Mouse (Mus musculus) embryonic facial prominence, embryonic 11.5 days (tissue): ENCODE measurements around the gene Naa40. TPM values are rescaled to one million over a fixed set of nuclear protein-coding genes. Genes with fewer than 3 reads are reported as not detected.

Source experiments
- ATAC-seq: fragments of 200-750 bp; cut with Nextera tagmentation; replicated peaks from 2 replicates; pipeline ENCODE4 v1.8.0; 2017; ENCODE audit warnings: low read depth; ENCODE audit not compliant: insufficient number of reproducible peaks, low FRiP score, low TSS enrichment
- DNase-seq: peaks from one replicate; pipeline ENCODE4 v3.0.0-alpha.2; 2015; ENCODE audit warnings: low spot score
- H3K27ac ChIP-seq: fragments of 300-500 bp; sonication (generic); replicated peaks from 2 replicates; pipeline ENCODE4 v1.5.1; 2014; ENCODE audit warnings: mild to moderate bottlenecking, low read depth, low read length, control low read depth
- H3K27me3 ChIP-seq: fragments of 300-500 bp; sonication (generic); 2 replicates; pipeline ENCODE4 v1.6.1; 2014; ENCODE audit warnings: mild to moderate bottlenecking, low read length, moderate library complexity, mixed read lengths; ENCODE audit not compliant: control insufficient read depth, insufficient read depth
- H3K36me3 ChIP-seq: fragments of 300-500 bp; sonication (generic); replicated peaks from 2 replicates; pipeline ENCODE4 v1.6.1; 2014; ENCODE audit warnings: low read depth, mild to moderate bottlenecking, low read length, moderate library complexity, mixed read lengths; ENCODE audit not compliant: control insufficient read depth, insufficient read depth
- H3K4me1 ChIP-seq: fragments of 300-500 bp; sonication (generic); 2 replicates; pipeline ENCODE4 v1.6.1; 2014; ENCODE audit warnings: low read length, mixed read lengths; ENCODE audit not compliant: control insufficient read depth, insufficient read depth
- H3K4me2 ChIP-seq: fragments of 300-500 bp; sonication (generic); 2 replicates; pipeline ENCODE4 v1.6.1; 2014; ENCODE audit warnings: low read depth, mild to moderate bottlenecking, control low read depth, low read length, moderate library complexity
- H3K4me3 ChIP-seq: fragments of 300-500 bp; sonication (generic); 2 replicates; pipeline ENCODE4 v1.5.1; 2014; ENCODE audit warnings: low read depth, low read length, control low read depth
- H3K9ac ChIP-seq: fragments of 300-500 bp; sonication (generic); replicated peaks from 2 replicates; pipeline ENCODE4 v1.6.1; 2014; ENCODE audit warnings: mild to moderate bottlenecking, control low read depth, low read length
- H3K9me3 ChIP-seq: fragments of 300-500 bp; sonication (generic); replicated peaks from 2 replicates; pipeline ENCODE4 v1.6.1; 2016; ENCODE audit warnings: mild to moderate bottlenecking, low read length, inconsistent platforms, mixed read lengths; ENCODE audit not compliant: control insufficient read depth
- WGBS: fragments of 180-500 bp; shearing (Covaris S2); extraction: QIAGEN DNeasy Blood & Tissue Kit; methylation state at CpG from one replicate; pipeline ENCODE4 v1.1.7; 2014; 5-methylcytosine and 5-hydroxymethylcytosine counted together
- polyA plus RNA-seq: library from polyadenylated mRNA; unstranded; fragments of >200 nt; fragmentation: Nextera tagmentation; extraction: Ambion mirVana; gene quantifications from 2 replicates; pipeline ENCODE4 v1.2.1, GENCODE M21; 2014

The Naa40 gene
- polyA plus RNA-seq, 1 experiment from 2014 or later = 82.9 TPM

GRCm38 (mm10) chr19:7261964-7262363, 21.0 kb upstream of the Naa40 start:
- Histone ChIP-seq H3K4me1 (peaks cover 18% of the 10 kb centered on the region), H3K27me3 (no peaks in the 10 kb centered on the region), H3K9ac (no peak overlapping the region), H3K27ac (no peak overlapping the region), H3K36me3 (no peaks in the 10 kb centered on the region), H3K9me3 (no peaks in the 10 kb centered on the region), H3K4me3 (no peak overlapping the region), H3K4me2 (no peak overlapping the region)
- no peak for ATAC-seq
- 93% methylated on average over 3 of the region's 3 CpGs for WGBS
- no peak for DNase-seq

GRCm38 (mm10) chr19:7261476-7261875, 20.5 kb upstream of the Naa40 start:
- no peak overlapping the region for H3K9ac ChIP-seq
- no peak for ATAC-seq
- no peaks in the 10 kb centered on the region for H3K36me3 ChIP-seq
- H3K4me2 ChIP-seq = no peak overlapping the region
- DNase-seq = no peak
- no peak overlapping the region for H3K27ac ChIP-seq
- 88% methylated on average over 1 of the region's 1 CpGs for WGBS
- no peaks in the 10 kb centered on the region for H3K27me3 ChIP-seq
- peaks cover 14% of the 10 kb centered on the region for H3K4me1 ChIP-seq
- no peak overlapping the region for H3K4me3 ChIP-seq
- H3K9me3 ChIP-seq = no peaks in the 10 kb centered on the region

- Histone ChIP-seq H3K9me3 (no peaks in the 10 kb centered on the region), H3K4me3 (no peak overlapping the region), H3K27me3 (no peaks in the 10 kb centered on the region), H3K27ac (no peak overlapping the region), H3K36me3 (no peaks in the 10 kb centered on the region), H3K9ac (no peak overlapping the region), H3K4me2 (no peak overlapping the region), H3K4me1 (no peaks in the 10 kb centered on the region)
- WGBS = 80% methylated on average over 5 of the region's 5 CpGs
- no peak for DNase-seq
- ATAC-seq = no peak
These were observed 16.9 kb upstream of the Naa40 start for GRCm38 (mm10) chr19:7257881-7258280.

- H3K36me3 ChIP-seq = no peaks in the 10 kb centered on the region
- no peak overlapping the region for H3K9ac ChIP-seq
- 75% methylated on average over 3 of the region's 3 CpGs for WGBS
- DNase-seq (no peak), ATAC-seq (no peak)
- no peak overlapping the region for H3K27ac ChIP-seq
- no peaks in the 10 kb centered on the region for H3K27me3 ChIP-seq
- no peaks in the 10 kb centered on the region for H3K4me1 ChIP-seq
- no peak overlapping the region for H3K4me2 ChIP-seq
- no peaks in the 10 kb centered on the region for H3K9me3 ChIP-seq
- no peak overlapping the region for H3K4me3 ChIP-seq
These were observed 5.0 kb upstream of the Naa40 start for GRCm38 (mm10) chr19:7246021-7246420.

- peak overlapping the region; percentile 70; the same call in 1 of the 2 replicates for H3K27ac ChIP-seq
- ATAC-seq = 0 out of 2 replicates have a peak, but pooled peaks have one; percentile 2
- peak overlapping the region; percentile 75 for H3K4me3 ChIP-seq
- peak overlapping the region; percentile 90 for H3K4me2 ChIP-seq
- no peaks in the 10 kb centered on the region; the same call in 1 of the 2 replicates for H3K4me1 ChIP-seq
- peak overlapping the region; percentile 86 for H3K9ac ChIP-seq
- no peaks in the 10 kb centered on the region for H3K36me3 ChIP-seq
- DNase-seq = peak; percentile 6
- H3K27me3 ChIP-seq = no peaks in the 10 kb centered on the region
- H3K9me3 ChIP-seq = no peaks in the 10 kb centered on the region
- 5% methylated on average over 13 of the region's 13 CpGs for WGBS
These were observed 692 bp downstream of the Naa40 start for GRCm38 (mm10) chr19:7240291-7240690.

- Histone ChIP-seq H3K4me3 (no peak overlapping the region), H3K4me2 (peak overlapping the region; percentile 90; the same call in 1 of the 2 replicates), H3K9me3 (no peaks in the 10 kb centered on the region), H3K27ac (no peak overlapping the region), H3K27me3 (no peaks in the 10 kb centered on the region), H3K4me1 (no peaks in the 10 kb centered on the region; the same call in 1 of the 2 replicates), H3K9ac (peak overlapping the region; percentile 86), H3K36me3 (no peaks in the 10 kb centered on the region)
- DNase-seq (no peak), ATAC-seq (no peak)
- WGBS = 89% methylated on average over 3 of the region's 3 CpGs
These were observed 1.4 kb downstream of the Naa40 start for GRCm38 (mm10) chr19:7239574-7239973.

GRCm38 (mm10) chr19:7236742-7237141, 4.2 kb downstream of the Naa40 start:
- H3K4me3 ChIP-seq = no peak overlapping the region
- H3K27ac ChIP-seq = no peak overlapping the region
- H3K36me3 ChIP-seq = peaks cover 4% of the 10 kb centered on the region
- H3K9ac ChIP-seq = no peak overlapping the region
- H3K27me3 ChIP-seq = no peaks in the 10 kb centered on the region
- no peak overlapping the region for H3K4me2 ChIP-seq
- H3K4me1 ChIP-seq = no peaks in the 10 kb centered on the region; the same call in 1 of the 2 replicates
- DNase-seq (no peak), ATAC-seq (no peak)
- H3K9me3 ChIP-seq = no peaks in the 10 kb centered on the region
- 92% methylated on average over 4 of the region's 4 CpGs for WGBS

GRCm38 (mm10) chr19:7236011-7236410, 5.0 kb downstream of the Naa40 start:
- WGBS = 93% methylated on average over 2 of the region's 2 CpGs

More at GRCm38 (mm10) chr19:7236011-7236410, 5.0 kb downstream of the Naa40 start:
- ATAC-seq (no peak), DNase-seq (no peak)
- no peaks in the 10 kb centered on the region for H3K27me3 ChIP-seq
- no peaks in the 10 kb centered on the region for H3K9me3 ChIP-seq
- peaks cover 4% of the 10 kb centered on the region for H3K36me3 ChIP-seq
- no peak overlapping the region for H3K27ac ChIP-seq
- H3K4me1 ChIP-seq = no peaks in the 10 kb centered on the region; the same call in 1 of the 2 replicates
- H3K9ac ChIP-seq = no peak overlapping the region
- no peak overlapping the region for H3K4me3 ChIP-seq
- H3K4me2 ChIP-seq = no peak overlapping the region
